Mouse (Mus musculus) thymus, adult 2 months (tissue): Measurements from ENCODE around the gene Cd1d1.

Experiments
- CTCF ChIP-seq: fragments of 200-500 bp; IDR thresholded peaks from 2 replicates; pipeline ENCODE4 v1.5.1; 2012; ENCODE audit warnings: mild to moderate bottlenecking, control low read depth, low read length, moderate library complexity, borderline replicate concordance; ENCODE audit not compliant: control insufficient read depth, poor library complexity, insufficient read depth; ENCODE audit errors: extremely low read depth
- POLR2A ChIP-seq: fragments of 200-500 bp; IDR thresholded peaks from 2 replicates; pipeline ENCODE4 v1.6.1; 2012; ENCODE audit warnings: mild to moderate bottlenecking, low read length, control low read depth, moderate library complexity; ENCODE audit not compliant: control insufficient read depth, poor library complexity, insufficient read depth; ENCODE audit errors: extremely low read depth

DNA sequence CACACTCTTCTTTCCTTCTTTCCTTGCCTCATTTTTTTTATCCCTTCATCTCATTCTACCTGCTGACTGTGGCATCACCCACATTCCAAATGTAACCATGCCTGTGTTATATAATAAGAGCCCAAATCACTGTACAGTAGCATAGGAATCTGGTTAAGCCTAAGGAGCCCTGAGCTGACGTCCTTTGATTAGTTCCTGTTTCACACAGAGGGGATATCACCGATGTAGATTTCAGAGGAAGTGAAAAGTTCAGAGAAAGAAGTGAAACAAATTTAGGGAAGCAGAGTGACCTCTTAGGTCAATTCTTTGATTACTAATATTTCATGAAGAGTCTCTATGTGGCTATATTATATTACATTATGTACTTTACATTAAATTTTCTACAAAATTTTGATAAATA, 18.5 kb upstream of the Cd1d1 start:
- TF ChIP-seq CTCF (no peak), POLR2A (no peak)
